Mouse (Mus musculus) neural tube, embryonic 14.5 days (tissue): ENCODE measurements at regions not wholly inside any gene's neighbourhood (a gene's known extent, or its start where the extent isn't known, plus 50 kb on each side); places are given as distances from the start of the nearest gene placed in this dataset.

Source experiments
- ATAC-seq: fragments of 200-750 bp; cut with Nextera tagmentation; 2 replicates; pipeline ENCODE4 v1.8.0; 2017; ENCODE audit warnings: low read depth, mild to moderate bottlenecking, moderate TSS enrichment, moderate library complexity
- H3K27ac ChIP-seq: fragments of 300-500 bp; sonication (generic); 2 replicates; pipeline ENCODE4 v1.5.1; 2014; ENCODE audit warnings: low read depth, mild to moderate bottlenecking, control low read depth, low read length, moderate library complexity, mixed read lengths
- H3K27me3 ChIP-seq: fragments of 300-500 bp; sonication (generic); 2 replicates; pipeline ENCODE4 v1.6.1; 2014; ENCODE audit warnings: low read length; ENCODE audit not compliant: control insufficient read depth, insufficient read depth
- H3K36me3 ChIP-seq: fragments of 300-500 bp; sonication (generic); 2 replicates; pipeline ENCODE4 v1.6.1; 2014; ENCODE audit warnings: low read length, mixed read lengths; ENCODE audit not compliant: control insufficient read depth, insufficient read depth
- H3K4me1 ChIP-seq: fragments of 300-500 bp; sonication (generic); 2 replicates; pipeline ENCODE4 v1.6.1; 2014; ENCODE audit warnings: low read length; ENCODE audit not compliant: control insufficient read depth, insufficient read depth
- H3K4me2 ChIP-seq: fragments of 300-500 bp; sonication (generic); 2 replicates; pipeline ENCODE4 v1.6.1; 2014; ENCODE audit warnings: mild to moderate bottlenecking, low read depth, low read length, control low read depth
- H3K4me3 ChIP-seq: fragments of 300-500 bp; sonication (generic); 2 replicates; pipeline ENCODE4 v1.5.1; 2014; ENCODE audit warnings: low read depth, low read length, control low read depth, mixed read lengths
- H3K9ac ChIP-seq: fragments of 300-500 bp; sonication (generic); replicated peaks from 2 replicates; pipeline ENCODE4 v1.6.1; 2014; ENCODE audit warnings: low read depth, mild to moderate bottlenecking, control low read depth, low read length, mixed read lengths
- H3K9me3 ChIP-seq: fragments of 300-500 bp; sonication (generic); 2 replicates; pipeline ENCODE4 v1.6.1; 2016; ENCODE audit warnings: low read length; ENCODE audit not compliant: control insufficient read depth
- WGBS: fragments of 180-500 bp; shearing (Covaris S2); extraction: QIAGEN DNeasy Blood & Tissue Kit; methylation state at CpG from one replicate; pipeline ENCODE4 v1.1.7; 2014; 5-methylcytosine and 5-hydroxymethylcytosine counted together

GRCm38 (mm10) chr16:93213618-93214017, 387.7 kb upstream of the Runx1 start:
- no peaks in the 10 kb centered on the region for H3K9me3 ChIP-seq
- H3K27ac ChIP-seq: no peak overlapping the region
- H3K4me1 ChIP-seq: no peaks in the 10 kb centered on the region
- no peak overlapping the region for H3K4me2 ChIP-seq
- no peak overlapping the region for H3K4me3 ChIP-seq
- no peak overlapping the region for H3K9ac ChIP-seq
- H3K27me3 ChIP-seq: no peaks in the 10 kb centered on the region
- WGBS: 95% methylated on average over 6 of the region's 6 CpGs
- no peaks in the 10 kb centered on the region for H3K36me3 ChIP-seq
- ATAC-seq: no peak

DNA sequence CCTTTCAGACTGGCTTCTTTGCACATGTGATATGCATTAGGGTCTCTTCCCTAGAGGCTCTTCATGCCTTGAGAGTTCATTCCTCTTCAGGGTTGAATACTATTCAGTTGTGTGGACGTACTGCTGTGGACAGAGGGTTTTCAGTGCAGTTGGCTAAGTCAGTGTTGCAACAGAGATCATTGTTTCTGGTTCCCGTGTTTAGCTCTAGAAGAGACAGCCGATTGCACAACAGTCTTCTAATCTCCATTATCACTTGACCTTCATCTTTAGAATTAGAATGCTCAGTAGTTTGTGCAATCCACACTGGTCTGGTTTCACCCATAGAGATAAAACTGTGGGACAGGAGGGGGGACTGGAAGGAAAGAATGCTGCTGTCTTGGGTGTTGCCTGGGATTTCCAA, 381.7 kb upstream of the Runx1 start:
- no peak overlapping the region for H3K27ac ChIP-seq
- no peak overlapping the region for H3K4me3 ChIP-seq
- no peaks in the 10 kb centered on the region for H3K36me3 ChIP-seq
- no peak for ATAC-seq
- H3K27me3 ChIP-seq: no peaks in the 10 kb centered on the region
- WGBS: 95% methylated on average over 3 of the region's 3 CpGs
- H3K9ac ChIP-seq: no peak overlapping the region
- H3K9me3 ChIP-seq: no peaks in the 10 kb centered on the region
- H3K4me2 ChIP-seq: no peak overlapping the region
- H3K4me1 ChIP-seq: no peaks in the 10 kb centered on the region

DNA sequence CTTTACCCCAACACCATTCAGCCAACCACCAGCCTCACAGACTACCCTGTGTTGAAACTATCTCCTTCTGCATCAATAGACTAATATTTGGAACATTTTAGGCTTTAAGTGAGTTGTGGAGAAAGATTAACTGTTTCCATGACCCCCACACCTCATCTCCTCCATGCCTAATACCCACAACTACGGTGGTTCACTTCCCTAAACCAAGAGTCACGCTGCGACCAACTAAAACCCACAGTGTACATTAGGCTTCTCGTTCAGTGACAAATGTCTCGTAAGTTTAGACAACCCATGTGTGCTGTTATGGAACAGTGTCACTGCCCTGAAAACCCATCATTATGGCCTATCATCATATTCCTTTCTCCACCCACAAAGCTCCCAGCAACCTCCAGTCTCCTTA, 381.3 kb upstream of the Runx1 start:
- no peak overlapping the region for H3K27ac ChIP-seq
- H3K9me3 ChIP-seq: no peaks in the 10 kb centered on the region
- no peaks in the 10 kb centered on the region for H3K36me3 ChIP-seq
- H3K9ac ChIP-seq: no peak overlapping the region
- ATAC-seq: no peak
- WGBS: 94% methylated on average over 5 of the region's 5 CpGs
- no peak overlapping the region for H3K4me3 ChIP-seq
- H3K4me2 ChIP-seq: no peak overlapping the region
- no peaks in the 10 kb centered on the region for H3K27me3 ChIP-seq
- H3K4me1 ChIP-seq: no peaks in the 10 kb centered on the region

DNA sequence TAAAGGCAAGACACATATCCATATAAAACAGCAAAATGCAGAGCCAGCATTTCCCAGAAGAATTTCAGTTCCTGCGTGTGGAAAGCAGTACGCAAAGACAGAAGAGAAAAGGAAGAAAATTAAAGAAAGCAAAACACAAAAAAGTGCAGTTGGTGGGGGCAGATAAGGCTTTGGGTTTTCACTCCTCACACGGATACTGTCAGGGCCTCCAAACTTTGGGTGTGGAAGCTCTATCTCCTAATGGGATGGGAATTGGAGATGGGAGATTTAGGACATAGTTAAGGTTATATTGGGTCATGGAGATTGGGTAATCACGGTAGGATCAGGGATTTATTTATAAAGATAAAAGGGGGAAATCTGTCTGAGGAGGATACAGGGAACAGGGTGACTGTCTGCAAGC, 380.4 kb upstream of the Runx1 start:
- Histone ChIP-seq H3K36me3 (no peaks in the 10 kb centered on the region), H3K4me2 (no peak overlapping the region), H3K4me3 (no peak overlapping the region), H3K27me3 (no peaks in the 10 kb centered on the region), H3K27ac (no peak overlapping the region), H3K9ac (no peak overlapping the region), H3K4me1 (no peaks in the 10 kb centered on the region), H3K9me3 (no peaks in the 10 kb centered on the region)
- WGBS: 88% methylated on average over 4 of the region's 4 CpGs
- no peak for ATAC-seq

- Histone ChIP-seq H3K4me2 (no peak overlapping the region), H3K9ac (no peak overlapping the region), H3K4me3 (no peak overlapping the region), H3K27ac (no peak overlapping the region), H3K4me1 (no peaks in the 10 kb centered on the region), H3K9me3 (no peaks in the 10 kb centered on the region), H3K27me3 (no peaks in the 10 kb centered on the region), H3K36me3 (no peaks in the 10 kb centered on the region)
- WGBS: 65% methylated on average over 4 of the region's 4 CpGs
- no peak for ATAC-seq
These were observed 378.7 kb upstream of the Runx1 start for GRCm38 (mm10) chr16:93204601-93205000.

DNA sequence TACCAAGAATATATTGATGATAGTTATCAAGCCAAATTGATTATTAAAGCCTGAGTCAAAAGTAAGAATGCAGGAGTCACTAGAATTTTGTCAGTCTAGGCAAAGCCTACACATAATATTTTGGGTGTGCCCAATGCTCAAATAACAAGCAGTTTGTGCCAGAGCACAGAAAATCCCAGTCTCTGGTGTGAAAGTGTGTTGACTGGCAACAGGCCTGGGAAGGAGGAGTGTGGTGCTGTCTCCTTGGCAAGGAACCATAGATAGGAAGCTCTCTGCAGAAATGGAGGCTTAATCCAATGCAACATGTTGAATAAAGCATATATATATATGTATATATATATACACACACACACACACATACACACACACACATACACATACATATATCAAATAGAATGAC, 376.6 kb upstream of the Runx1 start:
- no peak for ATAC-seq
- Histone ChIP-seq H3K4me2 (no peak overlapping the region), H3K27me3 (no peaks in the 10 kb centered on the region), H3K9me3 (no peaks in the 10 kb centered on the region), H3K4me1 (no peaks in the 10 kb centered on the region), H3K4me3 (no peak overlapping the region), H3K9ac (no peak overlapping the region), H3K27ac (no peak overlapping the region), H3K36me3 (no peaks in the 10 kb centered on the region)

DNA sequence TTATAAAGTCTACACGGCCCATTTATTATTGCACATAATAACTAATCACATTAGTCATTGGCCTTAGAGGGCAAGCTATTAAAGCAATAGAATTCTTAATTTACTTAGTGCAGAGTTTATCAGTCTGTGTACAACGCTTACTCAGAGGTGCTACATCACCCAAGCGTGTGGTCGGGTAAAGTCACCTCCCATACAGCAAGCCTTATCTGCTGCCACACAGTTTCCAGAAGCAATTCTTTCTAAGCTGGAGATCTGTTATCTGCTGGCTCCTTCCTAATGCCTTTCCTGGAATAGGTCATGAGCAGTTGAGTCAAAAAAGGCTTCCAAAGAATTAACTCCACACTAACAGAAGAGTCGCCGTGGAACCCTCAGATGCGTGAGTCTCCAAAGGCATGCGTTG, 371.4 kb upstream of the Runx1 start:
- no peak overlapping the region for H3K4me3 ChIP-seq

GRCm38 (mm10) chr16:93193921-93194481, 368.1 kb upstream of the Runx1 start:
- no peaks in the 10 kb centered on the region for H3K36me3 ChIP-seq
- no peak overlapping the region for H3K4me3 ChIP-seq
- no peak overlapping the region for H3K27ac ChIP-seq
- H3K4me2 ChIP-seq: no peak overlapping the region
- ATAC-seq: no peak
- no peaks in the 10 kb centered on the region for H3K27me3 ChIP-seq
- no peak overlapping the region for H3K9ac ChIP-seq
- no peaks in the 10 kb centered on the region for H3K4me1 ChIP-seq
- WGBS: 76% methylated on average over 7 of the region's 7 CpGs
- no peaks in the 10 kb centered on the region for H3K9me3 ChIP-seq

More for the DNA sequence above, 371.4 kb upstream of the Runx1 start:
- ATAC-seq: no peak
- Histone ChIP-seq H3K27me3 (no peaks in the 10 kb centered on the region), H3K27ac (no peak overlapping the region), H3K4me2 (no peak overlapping the region), H3K9me3 (no peaks in the 10 kb centered on the region), H3K4me1 (no peaks in the 10 kb centered on the region), H3K9ac (no peak overlapping the region), H3K36me3 (no peaks in the 10 kb centered on the region)
- 93% methylated on average over 8 of the region's 8 CpGs for WGBS

DNA sequence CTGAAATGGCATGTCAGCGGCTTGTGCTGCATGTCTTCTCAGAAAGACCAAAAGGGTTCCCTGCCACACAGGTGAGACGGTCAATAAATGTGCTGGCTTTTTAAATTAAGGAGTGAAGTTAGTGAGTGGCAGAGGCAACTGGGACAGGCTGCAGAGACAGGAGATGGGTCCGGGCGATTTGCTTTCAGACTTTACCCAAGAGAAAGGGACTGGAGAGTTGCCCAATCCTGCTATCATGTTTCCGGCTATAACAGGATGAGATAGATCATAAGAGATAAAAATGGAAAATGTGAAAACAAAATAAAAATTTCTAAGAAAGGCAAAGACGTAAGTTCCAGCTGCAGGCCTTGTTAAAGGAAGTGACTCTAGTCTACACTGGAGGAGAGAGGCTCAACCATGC, 367.3 kb upstream of the Runx1 start:
- WGBS: 88% methylated on average over 6 of the region's 6 CpGs
- Histone ChIP-seq H3K9ac (no peak overlapping the region), H3K27me3 (no peaks in the 10 kb centered on the region), H3K4me2 (no peak overlapping the region), H3K36me3 (no peaks in the 10 kb centered on the region), H3K4me1 (no peaks in the 10 kb centered on the region), H3K27ac (no peak overlapping the region), H3K4me3 (no peak overlapping the region), H3K9me3 (no peaks in the 10 kb centered on the region)
- ATAC-seq: no peak
